Mouse (Mus musculus): ENCODE results near the gene Zfp553.

The Zfp553 gene

DNA sequence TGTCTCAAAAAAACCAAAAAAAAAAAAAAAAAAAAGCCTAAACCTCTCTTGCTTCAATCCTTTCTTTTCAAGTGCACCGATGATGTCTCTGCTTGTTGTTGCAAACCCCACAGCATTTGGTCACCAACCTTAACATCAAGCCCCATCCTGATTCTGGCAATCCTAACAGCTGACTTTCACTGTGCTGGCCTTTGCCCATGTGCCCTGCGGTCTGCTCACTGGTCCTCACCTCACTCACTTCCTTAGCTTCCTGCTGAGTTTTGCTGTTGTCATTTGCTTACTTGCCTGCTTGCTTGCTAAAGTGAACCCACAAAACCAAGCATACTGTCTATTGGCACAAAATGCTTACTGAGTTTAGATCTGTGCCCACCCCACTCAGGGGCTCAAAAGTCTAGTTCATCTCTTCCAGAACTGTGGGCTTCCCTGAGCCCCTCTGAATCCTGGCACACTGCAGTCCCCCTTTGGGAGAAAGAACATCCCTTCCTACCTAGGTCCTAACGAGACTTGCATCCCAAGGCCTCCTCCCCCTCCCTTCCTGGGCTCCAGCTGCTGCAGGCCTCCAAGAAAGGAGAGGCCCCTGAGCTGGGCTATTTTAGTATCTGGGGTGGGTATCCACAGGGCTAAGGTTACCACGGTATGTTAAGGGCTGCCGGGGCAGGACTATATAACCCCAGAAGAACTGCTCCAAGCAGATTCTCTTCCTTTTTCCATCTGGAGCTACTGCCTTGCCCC, 21.7 kb upstream of the Zfp553 start:
- no peak for DNase-seq (ENCODE audit: low spot score in 2 of 2)

DNA sequence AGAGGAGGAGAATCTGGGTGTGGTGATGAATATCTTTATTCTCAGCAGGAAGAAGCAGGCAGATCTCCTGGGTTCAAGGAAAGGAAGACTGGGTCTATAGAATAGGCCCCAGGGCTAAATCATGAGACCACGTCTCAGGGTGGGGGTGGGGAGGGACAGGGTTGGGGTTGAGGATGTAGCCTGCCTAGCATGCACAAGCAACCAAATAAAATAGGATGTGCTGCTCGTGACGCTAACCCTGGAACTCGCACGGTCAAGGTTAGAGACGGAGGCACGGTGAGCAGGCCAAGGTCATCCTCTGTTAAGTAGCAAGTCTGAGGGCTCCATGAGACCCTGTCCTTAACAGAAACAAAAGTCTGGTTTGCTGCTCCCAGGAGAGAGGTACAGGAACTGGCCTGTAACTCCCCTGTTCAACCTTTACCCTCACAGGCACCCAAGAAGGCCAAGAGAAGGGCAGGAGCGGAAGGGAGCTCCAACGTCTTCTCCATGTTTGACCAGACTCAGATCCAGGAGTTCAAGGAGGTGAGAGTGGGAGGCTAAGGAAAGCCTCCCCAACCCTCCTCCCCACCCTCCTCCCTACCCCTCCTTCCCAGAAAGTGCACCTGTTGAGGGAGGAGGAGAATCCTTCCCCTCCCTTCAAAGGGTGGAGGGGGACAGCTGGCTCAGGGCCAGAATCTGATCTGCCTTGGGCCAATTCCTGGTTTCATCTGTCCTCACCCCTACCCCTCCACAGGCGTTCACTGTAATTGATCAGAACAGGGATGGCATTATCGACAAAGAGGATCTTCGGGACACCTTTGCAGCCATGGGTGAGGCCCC, 20.2 kb upstream of the Zfp553 start:
- DNase-seq (ENCODE audit: low spot score in 2 of 2) = no peak

DNA sequence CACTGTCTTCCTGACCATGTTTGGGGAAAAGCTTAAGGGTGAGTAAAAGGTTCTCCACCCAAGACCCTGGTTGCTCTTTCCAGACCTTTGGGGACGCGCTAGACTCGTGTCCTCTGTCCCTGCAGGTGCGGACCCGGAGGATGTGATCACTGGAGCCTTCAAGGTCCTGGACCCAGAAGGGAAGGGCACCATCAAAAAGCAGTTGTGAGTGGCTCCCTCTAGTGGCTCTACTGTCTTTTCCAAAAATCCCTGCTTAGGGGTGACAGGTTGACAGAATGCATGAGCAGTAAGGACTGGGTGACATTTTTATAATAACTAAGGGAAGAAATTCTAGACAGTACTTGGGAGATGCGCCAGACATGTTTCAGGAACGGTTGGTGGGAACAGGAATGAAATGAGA, 19.4 kb upstream of the Zfp553 start:
- DNase-seq (ENCODE audit: low spot score in 2 of 2) = peak in 1 of 2 experiments; percentile 64

DNA sequence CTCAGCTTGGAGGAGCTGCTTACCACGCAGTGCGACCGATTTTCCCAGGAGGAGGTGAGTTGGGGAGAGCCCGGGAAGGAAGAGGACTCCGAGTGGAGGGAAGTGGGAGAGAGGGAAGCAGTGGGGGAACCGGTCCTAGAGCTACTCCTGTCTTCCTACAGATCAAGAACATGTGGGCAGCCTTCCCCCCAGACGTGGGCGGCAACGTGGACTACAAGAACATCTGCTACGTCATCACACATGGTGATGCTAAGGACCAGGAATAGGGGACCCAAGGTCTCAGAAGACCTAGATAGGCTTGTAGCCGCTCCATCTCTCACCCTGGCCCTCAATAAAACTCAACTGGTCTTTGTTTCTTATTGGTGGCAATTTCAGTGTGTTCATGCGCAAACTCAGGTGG, 18.9 kb upstream of the Zfp553 start:
- DNase-seq (ENCODE audit: low spot score in 2 of 2) = no peak

DNA sequence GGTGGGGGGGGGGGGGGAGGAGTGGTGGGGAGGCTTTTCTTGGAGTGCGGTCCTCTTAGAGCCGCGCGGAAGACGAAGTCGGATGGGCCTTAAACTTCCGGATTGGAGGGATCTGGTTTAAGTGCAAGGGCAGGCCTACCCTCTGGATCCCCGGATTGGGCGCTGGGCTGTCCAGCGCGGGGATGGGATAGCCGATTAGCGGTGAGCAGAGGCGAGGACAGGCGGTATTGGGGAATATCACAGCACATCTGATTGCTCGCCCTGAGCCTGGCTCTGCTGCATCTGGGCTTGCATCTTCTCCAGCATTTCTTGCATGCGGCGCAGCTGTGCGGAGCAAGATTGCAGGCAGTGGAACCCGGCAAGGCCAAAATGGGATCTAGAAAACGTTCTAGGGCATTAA, 18.3 kb upstream of the Zfp553 start:
- DNase-seq (ENCODE audit: low spot score in 2 of 2) = no peak

DNA sequence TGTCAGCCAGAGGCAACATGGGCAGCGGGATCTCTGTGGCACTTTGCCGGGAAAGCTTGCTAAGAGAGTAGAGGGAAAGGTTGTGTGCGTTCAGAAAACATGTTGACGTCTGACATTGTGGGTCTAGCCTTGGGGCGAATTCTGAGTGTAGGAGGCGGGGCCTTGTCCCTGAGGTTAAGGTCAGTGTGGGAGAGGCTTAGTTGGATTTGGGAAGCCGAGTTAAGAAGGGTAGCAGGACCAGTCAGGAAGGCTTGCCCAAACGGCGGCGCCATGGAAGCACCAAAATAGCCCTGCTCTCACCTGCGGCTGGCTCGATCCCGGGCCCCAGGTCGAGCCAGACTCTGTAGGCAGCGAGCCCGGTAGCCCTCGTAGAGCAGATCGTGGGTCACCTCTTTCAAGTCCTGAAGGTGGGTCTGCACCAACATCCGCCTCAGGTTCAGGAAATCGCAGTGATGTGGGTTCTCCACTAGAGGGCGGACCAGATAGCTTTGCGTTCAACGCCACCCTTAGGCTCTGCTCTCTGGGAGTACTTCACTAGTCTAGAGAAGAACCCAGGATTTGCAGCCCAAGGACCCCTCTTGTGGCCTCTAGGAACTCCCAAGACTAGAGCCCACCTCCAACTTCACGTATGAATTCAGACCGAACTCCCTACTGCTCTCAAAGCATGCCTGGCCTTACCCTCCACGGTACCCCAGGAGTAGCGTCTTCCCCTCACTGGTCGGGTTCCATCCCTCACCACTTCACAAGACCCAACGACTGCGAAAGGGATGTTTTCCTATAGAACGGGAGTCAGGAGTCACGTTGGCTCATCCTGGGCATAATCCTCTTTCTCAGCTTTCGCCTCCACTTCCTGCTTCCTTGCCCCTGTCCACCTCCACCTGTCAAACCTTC, 17.6 kb upstream of the Zfp553 start:
- DNase-seq (ENCODE audit: low spot score in 2 of 2) = peak; percentile 59 to 76

DNA sequence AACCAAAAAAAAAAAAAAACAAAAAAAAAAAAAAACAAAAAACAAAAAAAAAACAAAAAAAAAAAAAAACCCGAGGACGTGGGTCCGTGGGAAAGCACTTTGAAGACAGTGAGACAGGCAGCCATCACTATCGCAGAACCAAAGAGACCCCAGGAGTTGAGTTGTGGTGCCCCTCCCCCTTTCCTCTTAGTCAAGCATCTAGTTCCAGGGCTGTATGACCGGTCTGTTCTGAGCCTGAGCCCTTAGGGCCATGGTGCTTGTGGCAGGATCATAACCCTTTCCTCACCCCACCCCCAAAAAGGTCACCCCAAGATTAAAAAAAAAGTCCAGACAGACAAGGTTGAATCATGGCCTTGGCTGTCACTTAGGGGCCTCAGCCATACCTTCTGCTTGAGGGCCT, 16.6 kb upstream of the Zfp553 start:
- no peak for DNase-seq (ENCODE audit: low spot score in 2 of 2)

DNA sequence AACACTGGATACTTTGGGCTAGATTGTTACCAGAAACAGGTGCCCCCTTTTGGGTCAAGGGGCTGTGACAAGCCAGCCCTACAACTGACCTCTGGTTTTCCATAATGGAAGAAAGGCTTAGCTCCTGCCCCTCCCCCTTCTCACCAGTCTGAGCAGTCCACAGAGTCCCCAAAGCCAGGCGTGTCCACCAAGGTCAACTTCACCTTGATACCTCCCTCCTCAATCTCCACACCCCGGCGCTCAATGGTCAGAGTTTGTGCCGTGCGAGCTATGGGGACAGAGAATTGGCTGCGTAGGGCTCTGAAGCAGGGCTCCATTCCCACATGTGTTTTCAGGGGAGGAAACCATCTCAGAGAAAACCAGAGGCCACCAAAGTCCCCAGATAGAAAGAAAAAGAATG, 15.4 kb upstream of the Zfp553 start:
- no peak for DNase-seq (ENCODE audit: low spot score in 2 of 2)

DNA sequence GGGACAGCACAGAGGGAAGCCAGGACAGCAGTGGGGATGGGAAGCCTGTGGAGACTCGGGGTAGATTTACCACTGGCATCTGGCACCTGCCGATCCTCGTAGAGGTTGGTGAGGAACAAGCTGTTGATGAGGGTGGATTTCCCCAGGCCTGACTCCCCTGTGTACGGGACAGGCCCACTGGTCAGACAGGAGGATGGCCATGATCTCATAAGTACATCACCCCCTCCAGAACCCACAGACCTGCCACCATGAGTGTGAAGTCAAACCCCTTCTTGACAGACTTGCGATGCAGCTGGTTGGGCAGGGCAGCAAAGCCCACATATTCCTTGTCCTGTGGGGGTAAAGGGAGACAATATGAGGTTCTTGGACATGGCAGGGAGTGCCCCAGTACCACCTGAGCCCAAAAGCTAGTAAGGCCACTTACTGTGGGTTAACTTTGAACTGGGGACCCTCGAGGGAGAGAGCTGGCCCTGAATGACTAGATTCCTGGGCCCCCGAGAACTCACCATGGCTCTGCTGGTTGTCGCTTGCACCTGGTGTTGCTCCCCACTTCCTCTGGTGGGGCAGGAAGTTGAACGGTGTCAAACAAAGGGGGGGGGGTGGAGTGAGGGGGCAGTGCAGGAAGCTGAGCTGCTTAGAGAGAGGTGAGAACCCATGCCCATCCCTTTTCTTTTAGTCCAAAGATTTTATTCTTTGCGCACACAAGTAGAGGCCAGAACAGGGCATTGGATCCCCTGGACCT, 14.8 kb upstream of the Zfp553 start:
- peak; percentile 58 to 65 for DNase-seq (ENCODE audit: low spot score in 2 of 2)

DNA sequence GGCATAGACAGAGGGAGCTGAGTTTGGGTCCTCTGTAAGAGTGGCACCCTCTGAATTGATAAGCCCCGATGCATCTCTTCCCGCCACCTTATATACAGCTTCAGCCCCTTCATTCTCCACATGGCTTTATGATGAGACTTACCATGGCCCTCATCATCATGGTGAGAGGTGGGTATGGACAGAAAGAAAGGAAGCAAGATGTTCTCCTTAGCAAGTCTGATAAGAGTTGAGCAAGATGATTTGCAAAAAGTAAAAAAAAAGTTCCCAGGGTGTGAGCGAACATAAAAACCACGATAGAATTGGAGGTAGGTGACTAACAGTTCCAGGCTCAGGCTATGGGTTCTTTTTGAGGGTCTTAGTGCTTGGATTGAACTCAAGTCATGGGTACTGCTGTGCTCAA, 14.2 kb upstream of the Zfp553 start:
- peak in 1 of 2 experiments; percentile 35 for DNase-seq (ENCODE audit: low spot score in 2 of 2)

DNA sequence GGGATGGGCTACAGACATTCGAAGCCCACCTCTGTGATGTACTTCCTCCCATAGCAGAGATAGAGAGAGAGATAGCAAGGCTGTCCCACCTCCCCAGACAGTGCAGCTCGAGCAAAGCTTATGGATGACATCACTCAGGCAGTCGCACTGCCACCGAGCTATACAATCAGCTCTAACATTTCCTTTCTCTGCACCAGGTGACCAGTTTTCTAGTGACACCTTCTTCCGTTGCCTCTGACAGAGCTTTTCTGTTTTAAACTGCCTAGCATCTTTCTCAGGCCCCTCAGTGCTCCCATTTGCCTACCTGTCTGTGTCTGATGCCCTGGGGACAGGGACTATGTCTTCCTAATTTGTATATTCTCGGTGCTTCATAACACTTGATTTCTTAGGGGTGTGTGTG, 12.4 kb upstream of the Zfp553 start:
- DNase-seq (ENCODE audit: low spot score in 2 of 2) = peak in 1 of 2 experiments; percentile 16

DNA sequence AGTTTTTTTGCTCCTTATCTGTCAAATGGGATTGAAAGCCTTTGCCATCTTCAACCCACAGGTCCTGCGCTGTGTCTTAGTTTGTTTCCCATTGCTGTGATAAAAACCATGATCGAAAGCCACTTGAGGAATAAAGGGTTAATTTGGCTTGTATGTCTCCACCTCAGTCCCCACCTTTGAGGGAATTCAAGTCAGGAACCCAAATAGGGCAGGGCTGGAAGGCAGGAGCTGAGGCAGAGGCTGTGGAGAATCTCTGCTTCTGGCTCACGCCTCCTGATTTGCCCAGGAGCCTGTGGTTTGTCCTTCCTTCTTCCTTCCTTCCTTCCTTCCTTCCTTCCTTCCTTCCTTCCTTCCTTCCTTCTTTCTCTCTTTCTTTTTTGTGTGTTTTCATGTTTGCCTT, 9.8 kb upstream of the Zfp553 start:
- no peak for DNase-seq (ENCODE audit: low spot score in 2 of 2)

DNA sequence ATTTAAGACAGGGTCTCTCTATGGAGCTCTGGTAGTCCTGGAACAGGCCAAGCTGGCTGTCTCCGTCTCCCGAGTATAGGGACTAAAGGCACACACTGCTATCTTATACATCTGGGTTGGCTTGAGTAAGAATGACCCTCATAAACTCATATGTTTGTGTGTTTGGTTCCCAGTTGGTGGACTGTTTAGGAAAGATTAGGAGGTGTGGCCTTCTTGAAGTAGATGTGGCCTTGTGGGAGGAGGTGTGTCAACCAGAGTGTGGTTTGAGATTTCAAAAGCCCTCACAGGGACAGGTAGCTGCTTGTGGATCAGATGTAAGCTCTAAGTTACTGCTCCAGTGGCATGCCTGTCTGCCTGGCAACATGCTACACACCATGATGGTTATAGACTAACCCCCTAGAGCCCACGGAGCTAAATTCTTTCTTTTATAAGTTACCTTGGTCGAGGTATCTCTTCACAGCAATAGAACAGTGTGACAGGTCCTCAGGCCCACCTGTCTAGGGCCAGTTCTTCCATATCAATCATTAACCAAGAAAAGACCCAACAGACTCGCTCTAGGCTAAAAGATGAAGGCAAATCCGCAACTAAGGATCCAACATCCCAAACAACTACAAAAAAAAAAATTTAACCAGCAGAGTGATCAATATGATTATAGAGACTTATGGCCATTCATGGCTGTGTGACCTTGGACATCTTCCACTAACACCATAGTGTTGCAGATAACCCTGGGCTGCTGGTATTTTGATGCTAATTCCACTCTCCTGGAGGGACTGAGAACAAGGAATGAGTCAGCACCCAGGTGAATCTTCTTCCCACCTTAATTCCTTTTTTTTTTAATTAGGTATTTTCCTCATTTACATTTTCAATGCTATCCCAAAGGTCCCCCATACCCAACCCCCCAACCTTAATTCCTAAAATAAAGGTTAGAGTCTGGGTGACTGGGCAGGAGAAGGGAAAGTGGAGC, 9.1 kb upstream of the Zfp553 start:
- DNase-seq (ENCODE audit: low spot score in 2 of 2) = no peak

DNA sequence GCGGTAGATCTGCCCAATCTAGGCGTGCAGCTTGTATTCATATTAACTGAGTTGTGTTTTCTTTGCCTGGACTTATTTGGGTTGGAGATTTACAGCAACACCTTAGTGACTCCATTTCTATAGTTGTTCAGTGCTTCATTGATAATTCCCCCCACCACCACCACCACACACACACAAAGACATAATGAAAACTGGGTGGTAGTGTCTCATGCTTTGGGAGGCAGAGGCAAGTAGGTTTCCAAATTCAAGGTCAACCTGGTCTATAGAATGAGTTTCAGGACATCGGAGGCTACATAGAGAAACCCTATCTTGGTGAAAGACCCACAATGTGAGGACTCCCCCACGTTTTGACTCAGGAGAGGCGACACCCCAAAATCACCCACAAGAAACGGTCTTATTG, 8.2 kb upstream of the Zfp553 start:
- DNase-seq (ENCODE audit: low spot score in 2 of 2) = no peak

DNA sequence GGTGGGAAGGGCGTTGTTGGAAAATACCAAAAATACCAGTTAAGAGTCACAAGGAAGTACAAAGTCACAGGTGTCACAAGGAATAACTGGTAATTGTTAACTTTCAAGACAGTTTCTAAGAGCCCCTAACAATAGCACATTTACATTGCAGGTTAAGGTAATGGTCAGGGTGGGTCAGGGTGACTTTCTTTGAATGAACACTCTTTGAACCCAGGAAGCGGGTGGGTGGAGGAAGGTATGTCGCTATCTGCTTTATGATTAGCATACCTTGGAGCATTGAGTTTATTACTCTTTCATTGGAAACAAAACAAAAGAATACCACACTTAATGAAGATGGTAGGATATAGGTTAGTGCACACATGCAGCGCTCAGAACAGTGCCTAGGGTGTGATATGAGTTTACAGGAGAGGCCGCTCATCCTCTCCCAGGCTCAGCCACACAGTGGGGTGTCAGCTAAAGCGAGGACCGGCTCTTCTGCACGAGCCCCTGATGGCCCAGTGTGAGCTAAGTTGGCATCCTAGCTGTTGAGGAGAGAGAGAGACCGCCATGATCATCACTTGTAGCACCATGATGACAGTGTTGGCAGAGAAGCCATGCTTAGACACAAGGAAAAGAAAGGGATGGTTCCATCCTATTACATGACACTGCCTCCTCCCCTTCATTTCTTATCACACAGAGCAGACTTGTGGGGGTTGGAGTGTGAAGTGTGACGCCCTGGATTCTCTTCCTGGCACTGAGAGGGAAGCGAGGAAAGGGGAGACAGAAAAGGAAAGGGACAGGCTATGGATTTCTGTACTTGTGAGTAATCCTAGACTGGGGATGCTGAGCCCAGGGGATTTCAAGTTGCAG, 7.5 kb upstream of the Zfp553 start:
- peak in 1 of 2 experiments; percentile 53 for DNase-seq (ENCODE audit: low spot score in 2 of 2)

DNA sequence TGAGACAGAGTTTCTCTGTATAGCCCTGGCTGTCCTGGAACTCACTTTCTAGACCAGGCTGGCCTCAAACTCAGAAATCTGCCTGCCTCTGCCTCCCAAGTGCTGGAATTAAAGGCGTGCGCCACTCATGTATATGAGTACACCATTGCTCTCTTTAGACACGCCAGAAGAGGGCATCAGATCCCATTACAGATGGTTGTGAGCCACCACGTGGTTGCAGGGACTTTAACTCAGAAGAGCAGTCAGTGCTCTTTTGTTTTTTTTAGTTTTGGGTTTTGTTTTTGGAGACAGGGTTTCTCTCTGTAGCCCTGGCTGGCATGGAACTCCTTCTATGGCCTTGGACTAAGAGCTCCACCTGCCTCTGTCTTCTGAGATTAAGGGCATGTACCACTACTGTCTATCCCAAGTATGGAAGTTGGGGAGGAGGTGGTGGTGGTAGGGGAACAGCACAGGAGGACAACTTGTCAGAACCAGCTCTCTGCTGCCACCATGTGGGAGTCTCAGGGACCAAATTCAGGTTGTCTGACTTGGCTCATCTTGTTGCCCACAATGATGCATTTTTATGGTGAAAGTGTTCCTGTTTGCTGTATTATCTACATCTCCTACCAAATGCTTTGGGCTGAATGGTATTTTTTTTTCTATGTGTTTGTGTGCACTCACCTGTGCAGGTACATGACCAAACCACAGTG, 4.1 kb upstream of the Zfp553 start:
- peak; percentile 89 to 95 for DNase-seq (ENCODE audit: low spot score in 2 of 2)

DNA sequence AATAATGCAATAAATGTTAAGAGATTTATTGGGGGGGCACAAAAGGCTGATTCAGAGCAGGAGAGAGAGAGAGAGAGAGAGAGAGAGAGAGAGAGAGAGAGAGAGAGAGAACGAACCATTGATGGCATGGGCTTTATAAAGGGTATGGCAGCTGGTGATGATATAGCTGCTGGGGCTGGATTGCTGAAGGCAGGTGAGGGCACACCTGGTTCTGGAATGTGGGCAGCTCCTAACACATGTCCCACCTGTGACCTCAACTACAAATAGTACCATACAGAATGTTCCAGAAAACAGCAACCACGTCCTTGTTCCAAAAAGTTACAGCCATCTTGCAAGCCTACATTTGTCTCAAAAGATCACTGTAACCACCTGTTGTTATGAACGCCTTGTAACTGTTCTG, 1.5 kb upstream of the Zfp553 start:
- no peak for DNase-seq (ENCODE audit: low spot score in 2 of 2)

DNA sequence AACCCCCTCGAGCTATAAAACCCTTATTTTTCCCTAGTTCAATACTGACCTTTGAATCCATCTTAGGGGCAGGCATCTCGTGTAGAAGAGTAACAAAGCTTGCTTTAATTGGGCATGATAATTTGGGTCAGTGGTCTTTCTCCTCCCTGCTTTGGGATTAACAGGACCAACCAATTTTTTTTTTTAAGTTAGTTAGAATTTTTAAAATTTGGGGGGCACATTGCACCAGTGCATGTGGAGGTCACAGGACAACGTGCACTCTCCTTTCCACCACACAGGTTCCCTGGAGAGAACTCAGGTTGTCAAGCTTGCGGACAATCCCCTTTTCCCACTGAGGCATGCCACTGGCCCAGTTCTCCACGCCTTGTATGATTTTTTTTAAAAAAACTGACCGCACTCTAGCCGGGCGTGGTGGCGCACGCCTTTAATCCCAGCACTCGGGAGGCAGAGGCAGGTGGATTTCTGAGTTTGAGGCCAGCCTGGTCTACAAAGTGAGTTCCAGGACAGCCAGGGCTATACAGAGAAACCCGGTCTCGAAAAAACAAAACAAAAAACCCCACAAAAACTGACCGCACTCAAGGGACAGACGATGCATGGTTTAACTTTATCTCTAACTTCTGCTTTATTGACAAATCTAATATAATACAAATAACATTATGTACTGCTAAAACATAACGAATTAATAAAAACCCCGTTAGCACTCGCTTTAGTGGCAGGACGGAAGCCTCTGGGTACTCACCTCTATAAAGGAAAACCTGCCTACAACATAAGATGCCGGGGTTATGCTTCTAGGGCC, 837 bp upstream of the Zfp553 start:
- DNase-seq (ENCODE audit: low spot score in 2 of 2) = no peak

All from spleen, postnatal 10 days (tissue).